Mouse (Mus musculus) urinary bladder, postnatal 36 days (tissue): ENCODE measurements at regions not wholly inside any gene's neighbourhood (a gene's known extent, or its start where the extent isn't known, plus 50 kb on each side); places are given as distances from the start of the nearest gene placed in this dataset.
A peak's percentile ranks its signal among the peaks of the same experiment; 100 is the strongest.
"Not testable (repeated sequence)": the region's sequence is repeated elsewhere in the genome, so short reads cannot be mapped to it uniquely, and the experiment has no call there.

Experiments
- DNase-seq, 2 experiments: peaks; one replicate each; pipeline ENCODE4 v3.0.0; 2022; ENCODE audit warnings: low spot score in 2 of 2, mixed read lengths in 1 of 2

DNA sequence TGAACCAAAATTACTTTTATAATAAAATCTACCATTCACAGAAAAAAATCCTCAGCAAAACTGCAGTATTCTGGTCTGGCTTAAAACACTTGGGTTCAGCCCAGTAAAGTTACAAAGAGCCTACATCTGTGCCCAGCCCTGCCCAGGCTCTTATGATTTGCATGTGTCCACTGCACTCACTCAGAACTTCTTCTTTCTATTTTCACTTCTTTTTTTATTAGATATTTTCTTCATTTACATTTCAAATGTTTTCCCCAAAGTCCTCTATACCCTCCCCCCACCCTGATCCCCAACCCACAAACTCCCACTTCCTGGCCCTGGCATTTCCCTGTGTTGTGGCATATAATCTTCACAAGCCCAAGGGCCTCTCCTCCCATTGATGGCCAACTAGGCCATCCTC is 1442.4 kb upstream of the Tacstd2 start:
- DNase-seq = no peak

DNA sequence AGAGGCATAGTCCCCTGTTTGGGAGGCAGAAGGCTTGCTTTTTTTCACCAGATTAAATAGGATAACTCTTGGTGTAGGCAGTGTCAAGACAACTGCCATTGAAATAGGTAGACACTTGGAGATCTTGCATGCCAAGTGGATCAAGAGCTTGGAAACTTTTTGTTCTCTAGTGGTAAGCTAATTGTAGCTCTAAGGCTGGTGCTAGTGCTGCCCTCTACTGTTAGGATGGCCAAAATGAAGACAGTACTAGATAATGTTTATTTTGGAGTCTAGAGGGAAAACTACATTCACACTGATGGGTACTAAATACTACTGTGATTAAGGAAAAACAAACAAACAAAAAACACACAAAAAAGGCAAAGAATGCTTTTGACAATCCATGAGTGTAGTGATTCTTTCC is 1428.4 kb upstream of the Tacstd2 start:
- DNase-seq = no peak

DNA sequence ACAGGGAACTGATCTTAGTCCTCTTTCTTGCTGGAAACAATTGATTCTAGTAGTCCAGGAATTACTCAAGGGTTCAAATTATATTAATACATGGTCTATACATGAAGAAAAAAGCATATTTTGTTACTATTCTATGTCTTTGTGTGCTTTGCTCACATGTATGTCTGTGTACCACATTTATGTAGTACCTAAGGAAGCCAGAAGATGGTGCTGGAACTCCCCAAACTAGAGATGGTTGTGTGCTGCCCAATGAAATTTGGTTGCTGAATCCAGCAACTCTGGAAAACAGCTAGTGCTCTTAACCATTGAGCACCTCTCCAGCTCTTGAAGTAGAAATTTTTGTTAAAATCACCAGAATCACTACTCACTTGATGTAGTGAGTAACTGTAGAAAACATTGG is 1402.5 kb upstream of the Tacstd2 start:
- not testable (repeated sequence) for DNase-seq

DNA sequence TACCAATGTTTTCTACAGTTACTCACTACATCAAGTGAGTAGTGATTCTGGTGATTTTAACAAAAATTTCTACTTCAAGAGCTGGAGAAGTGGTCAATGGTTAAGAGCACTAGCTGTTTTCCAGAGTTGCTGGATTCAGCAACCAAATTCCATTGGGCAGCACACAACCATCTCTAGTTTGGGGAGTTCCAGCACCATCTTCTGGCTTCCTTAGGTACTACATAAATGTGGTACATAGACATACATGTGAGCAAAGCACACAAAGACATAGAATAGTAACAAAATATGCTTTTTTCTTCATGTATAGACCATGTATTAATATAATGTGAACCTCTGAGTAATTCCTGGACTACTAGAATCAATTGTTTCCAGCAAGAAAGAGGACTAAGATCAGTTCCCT is 1396.3 kb upstream of the Tacstd2 start:
- not testable (repeated sequence) for DNase-seq

DNA sequence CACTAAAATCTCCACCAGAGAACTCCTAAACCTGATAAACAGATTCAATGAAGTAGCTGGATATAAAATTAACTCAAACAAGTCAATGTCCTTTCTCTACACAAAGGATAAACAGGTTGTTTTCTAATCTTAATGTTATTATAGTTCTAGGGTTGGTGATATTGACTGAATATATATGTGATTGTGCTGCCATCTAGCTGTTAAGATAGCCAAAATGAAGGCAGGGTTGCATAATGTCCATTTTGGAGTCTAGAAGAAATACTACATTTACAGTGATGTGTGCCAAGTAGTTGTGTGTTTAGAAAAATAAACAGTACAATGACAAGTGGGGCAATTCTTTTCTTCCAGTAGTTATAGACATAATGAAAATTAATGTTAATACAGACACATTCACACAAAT is 1379.9 kb upstream of the Tacstd2 start:
- DNase-seq = no peak

DNA sequence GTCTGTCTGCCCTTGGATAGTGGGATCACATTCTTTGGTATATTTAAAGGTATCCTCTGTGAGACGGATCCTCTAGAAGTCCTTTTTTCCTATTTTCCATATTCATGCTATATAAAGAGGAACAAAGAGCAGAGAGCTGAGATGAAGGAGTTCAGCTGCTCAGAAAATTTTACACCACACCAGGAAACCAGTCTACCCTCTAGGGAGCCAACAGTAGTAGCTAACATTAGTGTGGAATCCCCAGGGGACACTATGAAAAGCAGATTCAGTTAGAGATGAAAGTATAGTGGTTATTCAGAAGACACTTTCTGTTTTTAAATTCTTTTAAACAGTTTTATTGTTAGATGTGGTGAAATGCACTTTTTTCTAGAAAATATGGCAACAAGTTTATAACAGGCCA is 1348.5 kb upstream of the Tacstd2 start:
- DNase-seq = no peak

DNA sequence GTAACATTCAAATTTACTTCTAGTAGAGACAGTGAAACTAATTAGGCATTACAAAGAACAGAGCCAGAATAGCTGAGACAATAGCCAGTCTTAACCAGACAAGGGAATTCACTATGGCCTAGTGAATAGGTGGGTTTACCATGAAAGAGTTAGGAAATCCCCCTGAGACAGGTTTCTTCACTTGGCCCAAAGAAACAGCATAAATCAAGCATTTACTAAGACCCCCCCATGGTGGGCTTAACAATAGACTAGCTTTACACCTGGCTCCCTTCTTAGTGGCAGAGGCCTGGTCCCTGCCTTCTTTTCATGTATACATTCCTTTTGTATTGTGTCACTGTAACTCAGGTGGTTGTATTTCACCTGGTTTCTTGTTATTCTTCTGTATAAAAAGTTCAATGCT is 1317.2 kb upstream of the Tacstd2 start:
- not testable (repeated sequence) for DNase-seq

DNA sequence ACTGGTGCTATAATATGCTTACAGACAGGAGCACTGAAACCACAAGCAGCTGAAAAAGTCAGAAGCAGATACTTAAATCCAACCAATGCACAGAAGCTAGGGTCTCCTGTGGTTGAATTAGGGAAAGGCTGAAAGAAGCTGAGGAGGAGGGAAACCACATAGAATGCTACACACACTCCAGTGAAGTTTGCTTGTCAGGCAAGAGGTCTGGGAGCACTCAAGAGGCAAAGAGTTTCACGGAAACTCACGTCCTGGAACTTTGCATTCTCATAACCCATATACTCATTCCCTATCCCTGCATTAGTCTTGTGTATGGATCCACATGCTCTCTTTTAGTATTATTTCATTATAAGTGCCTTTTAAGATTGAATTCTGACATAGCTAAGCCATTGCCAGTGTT is 1316.7 kb upstream of the Tacstd2 start:
- no peak for DNase-seq

DNA sequence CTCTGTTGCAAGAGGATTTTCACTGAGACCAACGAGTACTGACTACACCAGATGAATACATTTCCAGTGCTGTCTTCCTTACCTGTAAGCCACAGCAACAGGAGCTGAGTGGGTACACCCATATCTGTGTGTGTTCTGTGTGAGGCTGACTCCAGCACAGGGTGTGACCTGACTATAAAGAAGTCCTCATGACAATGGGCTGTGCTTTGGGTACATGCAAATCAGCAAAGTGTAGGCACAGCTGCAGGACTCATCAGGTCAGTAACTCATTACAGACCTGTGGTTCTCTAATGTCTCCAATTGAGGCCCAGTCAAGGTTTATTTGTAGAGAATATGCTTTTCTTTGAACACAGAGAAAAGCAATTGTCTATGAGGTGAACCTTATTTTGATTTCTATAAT is 1299.6 kb upstream of the Tacstd2 start:
- no peak for DNase-seq

DNA sequence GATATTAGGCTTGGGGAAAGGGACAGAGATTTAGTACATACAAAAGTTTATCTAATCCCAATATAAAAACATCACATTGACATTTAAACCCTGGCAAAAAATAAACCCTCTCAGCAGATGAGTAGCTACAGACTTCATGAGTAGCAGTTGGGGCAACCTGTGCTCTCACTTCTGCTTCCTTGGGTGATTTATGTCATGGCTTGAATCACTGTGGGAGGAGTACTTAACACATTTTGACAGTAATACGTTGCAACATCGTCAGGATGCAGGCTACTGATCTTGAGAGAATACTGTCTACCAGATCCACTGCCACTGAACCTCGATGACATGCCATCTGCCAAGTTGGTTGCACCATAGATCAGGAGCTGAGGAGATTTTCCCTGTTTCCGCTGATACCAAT is 1299.0 kb upstream of the Tacstd2 start:
- DNase-seq = no peak

DNA sequence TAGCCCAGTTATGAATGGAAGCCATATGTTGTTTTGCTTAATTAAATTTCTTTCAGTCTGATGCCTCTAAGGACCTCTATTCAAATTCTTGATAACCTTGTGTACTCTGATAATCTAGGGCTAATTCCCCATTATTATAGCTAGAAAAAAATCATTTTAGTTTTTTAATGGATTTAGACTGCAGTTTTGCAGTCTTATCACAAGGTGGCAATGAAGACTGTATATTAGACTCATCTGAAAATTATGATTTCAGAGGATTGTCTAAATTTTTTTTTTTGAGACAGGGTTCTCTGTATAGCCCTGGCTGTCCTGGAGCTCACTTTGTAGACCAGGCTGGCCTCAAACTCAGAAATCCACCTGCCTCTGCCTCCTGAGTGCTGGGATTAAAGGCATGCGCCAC is 1292.9 kb upstream of the Tacstd2 start:
- DNase-seq = not testable (repeated sequence)

DNA sequence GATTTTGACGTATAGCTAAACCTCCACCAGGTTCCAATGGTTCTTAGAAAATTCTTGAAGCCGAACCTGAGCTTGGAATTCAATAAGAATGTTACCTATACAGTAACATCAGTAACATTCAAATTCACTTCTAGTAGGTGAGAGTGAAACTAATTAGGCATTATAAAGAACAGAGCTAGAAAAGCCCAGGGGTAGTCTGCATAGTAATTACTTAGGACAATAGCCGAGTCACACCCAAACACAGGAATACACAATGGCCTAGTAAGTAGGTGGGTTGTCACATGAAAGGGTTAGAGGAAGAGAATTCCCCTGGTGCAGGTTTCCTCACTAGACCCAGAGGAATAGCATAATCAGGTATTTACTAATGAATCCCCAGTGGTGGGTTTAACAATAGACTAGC is 1277.8 kb upstream of the Tacstd2 start:
- DNase-seq = no peak

DNA sequence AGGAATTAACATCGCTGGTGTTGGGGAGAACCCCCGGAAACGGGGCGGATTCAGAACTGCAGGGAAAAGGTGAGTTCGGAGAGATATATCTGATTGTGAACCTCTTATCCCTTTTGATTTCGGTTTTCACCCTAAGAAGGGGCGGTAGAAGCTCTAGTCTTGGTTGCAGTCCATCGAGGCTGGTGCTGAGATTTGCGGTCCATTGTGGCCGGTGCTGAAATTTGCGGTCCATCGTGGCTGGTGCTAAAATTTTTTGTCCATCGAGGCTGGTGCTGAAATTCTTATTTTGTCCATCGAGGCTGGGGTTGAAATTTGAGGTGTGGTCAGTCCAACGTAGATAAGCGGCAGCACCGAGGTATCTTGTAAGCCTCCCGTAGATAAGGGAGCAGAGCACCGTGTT is 1263.6 kb upstream of the Tacstd2 start:
- not testable (repeated sequence) for DNase-seq

DNA sequence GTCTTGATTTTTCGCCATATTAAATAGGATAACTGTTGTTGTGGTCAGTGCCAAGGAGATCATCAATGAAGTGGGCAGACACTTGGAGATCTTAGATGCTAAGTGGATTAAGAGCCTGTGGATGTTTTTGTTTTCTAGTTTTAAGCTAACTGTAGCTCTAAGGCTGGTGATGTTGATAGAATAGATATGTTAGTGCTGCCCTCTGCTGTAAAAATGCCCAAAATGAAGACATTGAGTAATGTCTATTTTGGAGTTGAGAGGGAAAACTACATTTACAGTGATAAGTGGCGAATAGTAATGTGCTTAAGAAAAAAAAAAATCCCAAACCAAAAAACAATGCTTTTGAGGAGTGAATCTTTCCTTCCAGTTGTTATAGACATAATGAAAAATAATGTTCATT is 1235.9 kb upstream of the Tacstd2 start:
- DNase-seq = no peak

DNA sequence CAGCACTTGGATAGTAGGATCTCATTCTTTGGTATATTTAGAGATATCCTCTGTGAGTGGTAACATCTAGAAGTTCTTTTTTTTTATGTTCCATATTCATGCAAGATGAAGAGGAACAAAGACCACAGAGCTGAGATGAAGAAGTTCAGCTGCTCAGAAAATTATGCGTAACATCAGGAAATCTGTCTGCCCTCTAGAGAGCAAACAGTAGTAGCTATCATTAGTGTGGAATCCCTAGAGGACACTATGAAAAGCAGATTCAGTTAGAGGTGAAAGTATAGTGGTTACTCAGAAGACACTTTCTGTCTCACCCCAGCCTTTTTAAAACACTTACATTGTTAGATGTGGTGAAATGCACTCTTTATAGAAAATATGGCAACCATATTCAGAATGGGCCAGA is 1214.9 kb upstream of the Tacstd2 start:
- DNase-seq = no peak

DNA sequence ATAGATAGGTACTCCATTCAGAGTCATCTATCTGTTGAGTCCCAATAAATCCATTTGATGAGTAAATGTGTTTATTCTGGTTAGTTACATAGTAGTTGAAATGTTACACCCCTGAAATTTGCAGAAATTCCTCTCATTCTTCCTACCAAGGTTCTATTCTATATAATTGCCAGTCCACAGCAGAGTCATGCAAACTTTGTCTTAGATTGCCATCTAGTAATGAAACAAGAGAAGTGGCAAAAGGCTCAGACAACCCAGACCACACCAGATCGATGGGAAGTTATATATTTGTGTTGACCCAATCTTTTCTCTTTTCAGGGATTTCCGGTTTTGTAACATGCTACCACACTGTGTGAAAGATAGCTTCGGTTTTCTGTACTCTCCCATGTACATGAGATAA is 1214.1 kb upstream of the Tacstd2 start:
- DNase-seq = no peak

DNA sequence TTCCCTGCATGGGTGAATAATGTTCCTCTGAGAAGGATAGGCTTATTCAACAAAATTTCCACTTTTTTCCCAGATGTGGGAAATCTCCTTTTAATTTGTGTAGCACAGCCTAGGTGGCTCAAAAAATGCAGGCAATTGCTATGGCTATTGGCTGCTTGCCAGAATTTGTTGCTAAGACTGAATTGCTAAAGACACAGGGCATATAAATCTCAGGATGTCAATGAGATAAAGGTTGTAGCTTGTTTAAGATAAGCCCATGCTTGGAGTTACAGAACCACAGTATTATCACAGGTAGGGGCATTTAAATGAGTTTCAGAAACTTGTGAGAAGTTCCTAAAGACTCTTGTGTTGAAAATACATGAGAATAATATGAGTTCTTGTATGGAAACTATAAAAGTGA is 1203.0 kb upstream of the Tacstd2 start:
- DNase-seq = no peak

DNA sequence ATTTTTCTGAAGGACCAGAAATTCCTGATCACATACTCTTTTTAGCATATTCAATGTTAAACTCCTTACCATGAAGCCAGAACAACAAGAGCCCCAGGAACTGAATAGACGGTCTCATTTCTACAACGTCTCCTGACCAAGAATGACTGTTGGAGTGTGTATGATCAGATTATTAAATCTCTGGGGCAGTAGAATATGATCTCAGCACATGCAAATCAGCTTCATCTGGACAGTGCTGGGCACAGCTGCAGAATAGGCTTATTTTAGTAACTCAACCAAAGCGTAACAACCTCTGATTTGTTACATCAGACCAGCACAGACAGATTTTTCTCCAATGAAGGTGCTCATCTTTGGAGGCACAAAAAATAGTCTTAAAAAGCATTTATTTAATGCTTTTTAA is 1201.1 kb upstream of the Tacstd2 start:
- DNase-seq = no peak

DNA sequence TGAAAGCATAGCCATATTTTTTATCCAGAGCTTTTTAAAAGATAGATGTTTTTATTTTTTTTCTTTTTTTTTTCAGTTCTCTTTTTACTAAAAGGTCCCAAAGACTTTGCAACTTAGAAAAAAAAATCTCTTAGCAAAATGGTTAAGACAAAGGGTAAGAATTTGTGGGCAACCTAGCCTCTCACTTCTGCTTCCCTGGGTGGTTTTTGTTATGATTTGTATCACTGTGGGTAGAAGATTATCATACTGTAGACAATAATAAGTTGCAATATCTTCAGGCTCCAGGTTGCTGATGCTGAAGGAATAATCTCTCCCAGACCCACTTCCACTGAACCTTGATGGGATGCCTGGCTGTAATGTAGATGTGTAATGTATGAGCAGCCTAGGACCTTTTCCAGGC is 1200.5 kb upstream of the Tacstd2 start:
- no peak for DNase-seq

DNA sequence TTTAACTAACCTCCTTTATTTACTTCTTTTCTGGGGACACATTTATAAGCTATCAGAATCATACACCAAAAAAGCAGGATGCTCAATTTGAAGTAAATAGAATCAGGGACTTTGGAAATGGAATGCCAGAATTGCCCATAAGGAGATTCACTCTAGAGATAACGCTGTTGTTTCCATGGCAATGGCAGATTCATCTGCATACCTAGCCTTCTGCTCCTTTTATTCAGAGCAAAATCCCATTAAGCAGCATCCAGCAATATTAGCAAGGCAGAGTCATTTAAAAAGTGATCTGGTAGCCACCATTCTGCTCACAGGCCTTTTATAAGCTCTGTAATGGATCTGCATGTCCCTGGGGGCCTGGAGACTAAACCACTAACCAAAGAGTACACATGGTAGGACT is 1175.5 kb upstream of the Tacstd2 start:
- not testable (repeated sequence) for DNase-seq

DNA sequence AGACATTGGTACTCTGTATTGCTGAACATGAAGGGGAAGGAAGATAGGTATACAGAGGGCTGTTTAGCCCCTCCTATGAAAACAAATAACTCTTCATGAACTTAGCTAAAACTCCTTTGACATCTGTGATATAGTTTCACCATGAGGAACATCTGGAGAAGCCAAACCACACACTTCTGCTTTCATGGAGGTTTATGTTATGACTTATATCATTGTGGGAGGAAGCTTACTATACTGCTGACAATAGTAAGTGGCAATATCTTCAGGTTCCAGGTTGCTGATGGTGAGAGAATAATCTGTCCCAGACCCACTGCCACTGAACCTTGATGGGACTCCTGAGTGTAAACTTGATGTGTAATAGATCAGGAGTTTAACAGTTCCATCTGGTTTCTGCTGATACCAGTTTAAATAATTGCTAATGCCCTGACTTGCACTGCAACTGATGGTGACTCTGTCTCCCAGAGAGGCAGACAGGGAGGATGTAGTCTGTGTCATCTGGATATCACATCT is 1168.8 kb upstream of the Tacstd2 start:
- DNase-seq = not testable (repeated sequence)

DNA sequence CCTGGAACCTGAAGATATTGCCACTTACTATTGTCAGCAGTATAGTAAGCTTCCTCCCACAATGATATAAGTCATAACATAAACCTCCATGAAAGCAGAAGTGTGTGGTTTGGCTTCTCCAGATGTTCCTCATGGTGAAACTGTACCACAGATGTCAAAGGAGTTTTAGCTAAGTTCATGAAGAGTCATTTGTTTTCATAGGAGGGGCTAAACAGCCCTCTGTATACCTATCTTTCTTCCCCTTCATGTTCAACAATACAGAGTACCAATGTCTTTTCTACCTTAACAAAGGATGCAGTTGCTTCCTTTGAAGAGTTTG is 1145.2 kb upstream of the Tacstd2 start:
- not testable (repeated sequence) for DNase-seq

DNA sequence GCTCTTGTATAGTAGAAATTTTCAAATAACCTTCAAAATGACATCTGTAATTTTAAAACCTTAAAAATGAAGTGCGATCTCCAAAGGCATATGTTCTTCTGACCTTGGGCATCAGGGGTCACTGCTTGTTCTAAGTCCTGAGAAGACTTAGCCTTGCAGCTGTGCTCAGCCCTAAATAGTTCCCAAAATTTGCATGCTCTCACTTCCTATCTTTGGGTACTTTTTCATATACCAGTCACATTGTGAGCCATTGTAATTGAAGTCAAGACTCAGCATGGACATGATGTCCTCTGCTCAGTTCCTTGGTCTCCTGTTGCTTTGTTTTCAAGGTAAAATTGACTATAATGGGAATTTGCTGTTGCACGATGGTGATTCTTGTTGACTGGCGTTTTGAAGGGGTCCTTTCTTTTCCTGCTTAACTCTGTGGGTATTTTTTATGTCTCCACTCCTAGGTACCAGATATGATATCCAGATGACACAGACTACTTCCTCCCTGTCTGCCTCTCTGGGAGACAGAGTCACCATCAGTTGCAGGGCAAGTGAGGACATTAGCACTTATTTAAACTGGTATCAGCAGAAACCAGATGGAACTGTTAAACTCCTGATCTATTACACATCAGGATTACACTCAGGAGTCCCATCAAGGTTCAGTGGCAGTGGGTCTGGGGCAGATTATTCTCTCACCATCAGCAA is 1144.6 kb upstream of the Tacstd2 start:
- DNase-seq = no peak

DNA sequence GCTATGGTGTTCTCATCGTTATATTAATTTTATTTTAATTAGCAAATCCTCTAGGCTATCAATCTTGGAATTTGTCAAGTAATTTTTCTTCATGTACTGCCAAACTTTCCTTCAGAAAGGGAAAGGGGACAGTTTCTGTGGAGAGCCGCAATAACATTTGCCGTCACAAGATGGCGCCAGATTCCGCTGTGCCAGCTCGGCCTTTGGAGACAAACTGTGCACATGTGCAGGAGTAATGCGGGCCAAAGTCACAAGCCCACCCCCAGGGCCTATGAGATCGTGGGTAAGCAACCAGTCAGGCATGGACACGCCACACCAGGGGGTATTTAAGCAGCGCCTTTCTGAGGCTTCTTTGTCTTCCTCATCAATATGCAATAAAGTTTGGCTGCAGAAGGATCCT is 1132.8 kb upstream of the Tacstd2 start:
- DNase-seq = peak in 1 of 2 experiments; percentile 1
